Mouse (Mus musculus) A20 (cell line): Measurements from ENCODE around the gene Lcorl.
"Not testable (repeated sequence)": the region's sequence is repeated elsewhere in the genome, so short reads cannot be mapped to it uniquely, and the experiment has no call there.

ENCODE experiments used
- DNase-seq: peaks from one replicate; pipeline ENCODE4 v3.0.0-alpha.2; 2011; ENCODE audit warnings: low read depth, low spot score

Gene Lcorl

GRCm38 (mm10) chr5:45709653-45710052 is 147.8 kb downstream of the Lcorl start:
- no peak for DNase-seq

DNA sequence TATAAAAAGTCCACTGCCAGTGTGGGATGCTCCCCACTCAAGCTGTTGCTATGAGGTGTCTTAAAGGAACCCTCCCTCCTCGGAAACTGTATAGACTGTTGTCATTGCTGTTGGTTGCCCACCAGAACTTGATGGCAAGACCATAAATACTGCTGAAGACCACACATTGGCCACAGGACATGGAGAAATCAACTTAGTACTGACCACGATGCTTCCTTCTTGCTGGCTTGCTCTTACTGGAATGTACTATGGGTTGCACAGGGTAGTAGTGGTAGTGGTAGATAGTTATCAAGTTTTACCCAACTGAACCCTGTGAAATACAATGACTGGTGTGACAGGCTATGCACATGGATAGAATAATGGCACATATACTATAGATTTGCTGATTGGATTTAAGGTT is 150.6 kb downstream of the Lcorl start:
- no peak for DNase-seq

DNA sequence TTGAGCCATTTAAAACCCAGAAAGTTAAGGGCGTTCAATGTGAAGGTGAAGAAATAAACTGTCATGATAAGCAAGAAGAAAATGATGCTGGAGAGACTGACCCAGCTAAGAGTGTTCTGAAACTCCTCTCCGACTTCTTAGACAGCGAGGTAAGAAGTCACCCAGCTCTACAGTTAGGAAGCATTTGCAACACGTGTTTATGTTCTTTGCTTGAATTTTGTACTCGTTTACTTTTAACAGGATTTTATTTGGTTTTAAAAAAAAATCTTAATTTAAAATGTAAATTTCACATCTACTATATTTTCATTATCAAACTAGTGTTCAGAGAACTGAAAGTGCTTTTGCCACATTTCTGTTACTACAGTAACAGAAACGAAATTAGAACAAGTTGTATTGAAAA is 165.7 kb downstream of the Lcorl start:
- no peak for DNase-seq

DNA sequence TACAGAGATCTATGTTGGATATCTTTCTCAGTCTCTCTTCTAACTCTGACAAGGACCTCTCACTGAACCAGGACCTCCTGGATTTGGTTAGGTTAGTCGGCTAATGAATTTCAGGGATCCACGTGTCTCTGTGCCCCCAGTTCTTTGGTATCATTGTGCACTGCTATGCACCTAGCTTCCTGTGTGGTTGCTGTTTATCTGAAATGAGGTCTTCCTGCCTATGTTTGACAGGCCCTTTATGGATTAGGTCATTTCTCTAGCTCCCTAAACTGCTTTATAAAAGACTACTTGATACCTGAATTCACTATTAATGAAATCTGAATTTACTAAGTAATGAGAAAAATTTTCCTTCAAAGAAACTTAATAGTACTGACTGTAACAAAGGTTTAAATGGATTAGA is 166.6 kb downstream of the Lcorl start:
- no peak for DNase-seq

DNA sequence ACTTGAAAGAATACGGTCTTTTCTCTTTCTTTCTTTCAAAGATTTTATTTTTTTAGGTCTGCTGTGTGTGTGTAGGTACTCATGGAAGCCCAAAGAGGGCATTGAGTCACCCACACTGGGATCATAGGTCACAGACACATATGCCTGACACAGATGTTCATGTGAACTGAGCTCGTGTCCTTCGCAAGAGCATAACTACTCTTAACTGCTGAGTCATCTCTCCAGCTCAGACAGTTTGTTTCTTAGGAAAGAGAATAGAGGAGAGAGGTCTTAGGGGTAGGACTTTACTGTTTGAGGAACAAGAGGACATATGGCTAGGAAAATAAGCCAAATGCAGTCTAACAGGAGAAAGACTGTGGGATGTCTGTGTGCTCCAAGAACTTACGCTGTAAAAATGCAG is 168.3 kb downstream of the Lcorl start:
- DNase-seq = no peak

GRCm38 (mm10) chr5:45686223-45686622 is 171.2 kb downstream of the Lcorl start:
- DNase-seq = no peak

GRCm38 (mm10) chr5:45685243-45685642 is 172.2 kb downstream of the Lcorl start:
- DNase-seq = no peak

GRCm38 (mm10) chr5:45683388-45683787 is 174.0 kb downstream of the Lcorl start:
- DNase-seq = no peak

DNA sequence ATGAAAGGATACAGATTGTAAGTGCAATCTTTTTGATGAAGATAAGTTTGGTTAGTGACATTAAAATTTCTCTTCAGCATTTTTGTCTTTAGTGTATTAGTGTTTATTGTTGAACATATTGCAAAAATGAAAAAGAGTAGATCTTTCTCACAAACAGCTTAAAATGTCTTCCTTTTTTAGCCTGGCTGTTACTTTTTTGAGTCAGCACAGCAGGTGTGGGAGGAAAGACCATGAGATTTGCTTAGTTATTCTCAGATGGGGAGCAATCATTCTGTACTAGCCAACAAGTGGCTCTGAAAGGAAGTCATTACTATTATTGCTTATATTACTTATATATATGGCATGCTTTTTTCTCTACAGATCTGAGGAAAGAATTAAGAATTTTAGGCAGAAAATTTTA is 177.5 kb downstream of the Lcorl start:
- DNase-seq = peak; percentile 71

DNA sequence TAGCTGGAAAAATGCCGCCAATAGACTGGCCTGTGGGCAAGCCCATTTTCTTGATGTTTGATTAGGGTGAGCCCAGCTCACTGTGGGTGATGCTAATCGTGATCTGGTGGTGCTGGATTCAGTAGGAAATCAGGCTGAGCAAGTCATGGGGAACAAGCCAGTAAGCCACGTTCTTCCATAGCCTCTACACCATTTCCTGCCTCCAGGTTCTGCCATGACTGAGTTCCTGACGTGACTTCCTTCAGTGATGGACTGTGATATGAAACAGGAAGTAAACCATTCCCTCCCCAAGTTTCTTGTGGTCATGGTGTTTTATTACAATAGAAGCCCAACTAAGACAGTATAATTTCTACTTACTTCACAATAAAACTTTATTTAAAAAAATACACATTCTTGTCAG is 179.8 kb downstream of the Lcorl start:
- peak; percentile 50 for DNase-seq

DNA sequence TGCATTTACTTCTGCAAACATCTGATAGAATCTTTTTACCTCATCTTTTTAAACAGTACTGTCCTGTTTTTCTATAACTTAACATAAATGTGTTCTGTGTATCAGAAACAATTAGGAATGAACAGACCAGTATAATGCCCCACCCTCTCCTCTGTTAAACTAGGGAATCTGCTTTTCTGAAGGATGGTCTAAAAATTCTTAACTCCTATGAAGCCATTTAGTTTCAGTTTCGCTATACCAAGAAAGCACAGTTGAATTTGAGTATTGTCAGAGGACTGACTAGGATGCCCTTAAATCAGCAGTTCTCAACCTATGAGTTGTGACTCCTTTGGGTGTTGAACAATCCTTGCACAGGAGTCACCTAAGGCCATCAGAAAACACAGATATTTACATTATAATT is 182.4 kb downstream of the Lcorl start:
- no peak for DNase-seq

- DNase-seq = no peak
Observed at GRCm38 (mm10) chr5:45670894-45671494, 186.4 kb downstream of the Lcorl start.

DNA sequence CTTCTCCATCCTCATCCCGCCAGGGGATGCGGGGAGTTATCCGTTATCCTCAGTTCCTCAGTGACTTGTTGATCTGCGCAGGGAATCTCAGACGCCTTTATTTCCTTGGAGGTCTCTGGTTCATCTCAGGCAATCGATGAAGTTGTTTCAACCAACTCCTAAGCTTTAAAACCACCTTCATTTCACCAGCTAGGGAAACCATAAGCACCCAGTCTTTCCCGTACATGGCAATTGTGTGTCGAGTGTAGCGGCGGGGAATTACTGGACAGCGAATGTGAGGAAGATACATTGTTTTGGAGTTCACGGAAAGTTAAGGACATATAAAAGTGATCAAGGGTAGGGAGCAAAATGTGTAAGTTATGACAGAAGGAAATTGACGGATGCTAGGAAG is 187.1 kb downstream of the Lcorl start:
- DNase-seq = no peak

GRCm38 (mm10) chr5:45669598-45670279 is 187.7 kb downstream of the Lcorl start, which contains the start of gene Ncapg:
TSS of gene Ncapg (plus strand) at chr5:45669919.
- DNase-seq = peak; percentile 99

DNA sequence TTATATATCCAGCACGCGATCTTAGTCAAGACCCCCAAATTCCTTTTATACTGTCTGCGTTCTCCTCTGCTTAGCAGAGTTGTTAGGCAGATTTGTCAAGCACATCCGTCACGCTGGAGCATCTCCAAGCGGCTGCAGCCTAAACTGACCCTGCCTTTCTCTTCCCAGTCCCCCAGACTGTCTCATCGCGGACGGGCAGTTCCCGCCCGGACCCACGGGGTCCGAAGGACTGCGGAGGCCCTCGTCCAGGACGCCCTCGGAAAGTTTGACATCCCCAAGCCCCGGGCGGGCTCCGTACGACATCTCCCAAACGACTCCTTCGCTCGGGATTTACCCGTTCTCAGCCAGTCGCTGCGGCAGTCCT is 188.2 kb downstream of the Lcorl start:
- DNase-seq = no peak

DNA sequence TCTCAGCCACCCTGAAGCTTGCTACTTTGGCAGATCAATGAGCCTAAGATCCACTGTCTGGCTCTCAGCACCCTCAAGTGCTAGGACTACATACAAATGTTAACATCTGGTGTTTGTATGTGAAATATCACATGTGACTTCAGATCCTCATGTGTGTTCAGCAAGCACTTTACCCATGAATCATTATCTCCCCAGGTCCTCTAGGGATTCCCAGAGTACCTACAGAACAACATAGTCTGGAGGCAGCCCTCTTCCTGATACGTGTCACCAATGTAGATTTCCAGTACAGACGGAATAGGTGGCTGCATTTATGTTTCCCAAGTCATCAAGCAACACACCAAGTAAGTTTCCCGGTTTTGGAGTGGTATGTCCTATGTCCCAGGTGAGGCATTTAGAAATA is 188.6 kb downstream of the Lcorl start:
- peak; percentile 58 for DNase-seq

- peak; percentile 67 for DNase-seq
Observed at GRCm38 (mm10) chr5:45668324-45668723, 189.1 kb downstream of the Lcorl start.

DNA sequence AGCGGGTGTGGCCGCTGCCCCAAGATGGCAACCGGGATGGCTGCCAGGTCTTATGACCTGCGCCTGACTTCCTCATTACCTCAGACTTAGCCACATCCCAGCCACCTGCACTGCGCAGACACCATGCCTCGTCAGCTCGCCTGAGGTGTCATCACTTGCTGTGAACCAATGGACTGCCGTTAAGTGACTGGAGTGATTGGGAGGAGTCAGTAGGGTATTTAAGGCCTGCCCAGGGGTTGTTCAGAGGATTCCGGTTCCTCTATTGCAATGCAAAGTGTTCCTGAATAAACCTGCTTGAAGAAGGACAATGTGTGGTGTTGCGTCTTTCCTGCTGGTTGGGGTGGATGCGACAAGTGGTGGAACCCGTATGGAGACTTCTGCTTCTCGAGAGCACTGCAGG is 199.0 kb downstream of the Lcorl start:
- DNase-seq = not testable (repeated sequence)

DNA sequence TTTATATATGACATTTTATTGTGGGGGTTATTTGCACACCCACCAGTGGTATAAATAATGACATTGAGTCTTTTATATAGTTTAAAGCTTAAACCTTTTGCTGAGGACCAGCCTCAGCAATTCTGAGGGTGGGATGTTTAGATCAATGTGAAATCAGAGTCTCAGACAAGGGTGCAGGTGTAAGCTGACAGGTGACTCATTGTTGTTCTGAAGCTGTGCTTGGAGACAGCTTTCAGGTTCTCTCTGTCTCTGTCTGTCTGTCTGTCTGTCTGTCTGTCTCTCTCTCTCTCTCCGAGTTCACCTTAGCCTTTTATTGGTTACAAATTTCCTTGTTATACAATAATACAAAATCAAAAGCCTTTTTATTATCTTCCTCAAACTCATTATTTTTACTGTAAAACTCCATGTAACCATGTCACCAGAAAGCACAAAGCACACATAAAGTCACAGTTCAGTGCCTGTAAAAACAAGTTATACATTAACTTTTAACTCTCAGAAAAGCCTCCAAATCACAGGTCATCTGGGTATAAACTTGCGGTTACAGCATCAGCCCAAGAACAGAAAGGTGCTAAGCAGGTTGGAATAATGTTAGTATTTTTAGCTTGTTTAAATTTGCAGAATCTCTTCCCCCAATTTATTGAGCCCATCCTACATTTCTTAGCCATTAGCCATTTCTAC is 206.2 kb downstream of the Lcorl start:
- DNase-seq = no peak
